Comparison of ENCODE assay signal across 12 mouse cellular contexts in genomic region chr11:5498422-5498821, GRCm38 (mm10). TPM values are rescaled to one million over a fixed set of nuclear protein-coding genes. Genes with fewer than 3 reads are reported as not detected.
DNase-seq lines count a peak whose midpoint lies in the region; ATAC-seq and TF ChIP-seq lines count a peak whose summit lies in the region.
"Had no signal": no experiment of that assay in that cellular context is flagged by ENCODE, and none has a peak within 500 bp of the region (broad histone marks: within the 10 kb centered on the region; RNA-seq: fewer than 3 reads in every experiment).

No protein-coding gene starts in this region.

- no peaks in the 10 kb centered on the region for H3K36me3 ChIP-seq in kidney, embryonic 15.5 days
- no peaks in the 10 kb centered on the region for H3K36me3 ChIP-seq in intestine, postnatal 0 days (ENCODE audit: control insufficient read depth, insufficient read depth)
- H3K36me3 ChIP-seq: forebrain, embryonic 10.5 days; limb, embryonic 15.5 days had no signal

- no peak overlapping the region for H3K4me3 ChIP-seq in kidney, embryonic 15.5 days (replicated peaks)
- no peak overlapping the region for H3K4me3 ChIP-seq in brown adipose tissue, adult 24 weeks (ENCODE audit: insufficient read depth, low read depth, low read length)
- H3K4me3 ChIP-seq in intestine, postnatal 0 days (ENCODE audit: low read depth, low read length): no peak overlapping the region
- H3K4me3 ChIP-seq in olfactory bulb, adult 2 months (ENCODE audit: insufficient read depth, low read depth, low read length): no peak overlapping the region
- H3K4me3 ChIP-seq: forebrain, embryonic 10.5 days; limb, embryonic 15.5 days had no signal

- TF ChIP-seq CTCF in intestine, postnatal 0 days (IDR thresholded peaks at IDR 0.05; ENCODE audit: low read depth): no peak
- TF ChIP-seq CTCF in olfactory bulb, adult 2 months (IDR thresholded peaks at IDR 0.05; ENCODE audit: insufficient read depth, low read depth, low read length): no peak

- no peak for DNase-seq in kidney, postnatal 4 days
- DNase-seq in adrenal gland, postnatal 10 days: no peak
- DNase-seq in testis, postnatal 14 days (ENCODE audit: low spot score): no peak
- DNase-seq: cerebellum, adult 2 months; gastrocnemius, postnatal 10 days; kidney, postnatal 25 days had no signal

- H3K4me2 ChIP-seq in kidney, embryonic 15.5 days: no peak overlapping the region
- H3K4me2 ChIP-seq in intestine, postnatal 0 days (replicated peaks; ENCODE audit: low read depth): no peak overlapping the region
- H3K4me2 ChIP-seq: limb, embryonic 15.5 days had no signal

- no peak for ATAC-seq in kidney, embryonic 15.5 days (replicated peaks; ENCODE audit: low FRiP score)
- ATAC-seq in intestine, postnatal 0 days: no peak

- H3K9ac ChIP-seq in kidney, embryonic 15.5 days: no peak overlapping the region
- no peak overlapping the region for H3K9ac ChIP-seq in intestine, postnatal 0 days (ENCODE audit: low read depth, low read length)
- H3K9ac ChIP-seq: limb, embryonic 15.5 days had no signal

- H3K27ac ChIP-seq in kidney, embryonic 15.5 days: peak overlapping the region; percentile 79; the same call in 1 of the 2 replicates
- peak overlapping the region; percentile 9 for H3K27ac ChIP-seq in brown adipose tissue, adult 24 weeks (replicated peaks; ENCODE audit: low read depth, low read length)
- H3K27ac ChIP-seq in intestine, postnatal 0 days (ENCODE audit: low read depth, low read length): peak overlapping the region; percentile 67
- 0 out of 2 replicates have a peak overlapping the region, but pooled peaks have one; percentile 6 for H3K27ac ChIP-seq in olfactory bulb, adult 2 months (ENCODE audit: insufficient read depth, low read depth, low read length)
- H3K27ac ChIP-seq: forebrain, embryonic 10.5 days; limb, embryonic 15.5 days had no signal

- H3K27me3 ChIP-seq in kidney, embryonic 15.5 days: no peaks in the 10 kb centered on the region
- no peaks in the 10 kb centered on the region for H3K27me3 ChIP-seq in intestine, postnatal 0 days (replicated peaks; ENCODE audit: control insufficient read depth, insufficient read depth, low read length)
- H3K27me3 ChIP-seq: limb, embryonic 15.5 days had no signal

- H3K9me3 ChIP-seq in kidney, embryonic 15.5 days (replicated peaks): no peaks in the 10 kb centered on the region
- no peaks in the 10 kb centered on the region for H3K9me3 ChIP-seq in intestine, postnatal 0 days (ENCODE audit: control insufficient read depth)
- H3K9me3 ChIP-seq: forebrain, embryonic 10.5 days; limb, embryonic 15.5 days had no signal

- WGBS in kidney, embryonic 15.5 days: 78% methylated on average over 9 of the region's 9 CpGs
- 52% methylated on average over 9 of the region's 9 CpGs for WGBS in intestine, postnatal 0 days
- WGBS in olfactory bulb, adult 2 months: 71% methylated on average over 9 of the region's 9 CpGs

- TF ChIP-seq POLR2A in olfactory bulb, adult 2 months (IDR thresholded peaks at IDR 0.05; ENCODE audit: insufficient read depth, low read depth, low read length): no peak

- peaks cover 14% of the 10 kb centered on the region for H3K4me1 ChIP-seq in kidney, embryonic 15.5 days
- peaks cover 4% of the 10 kb centered on the region; the same call in 1 of the 2 replicates for H3K4me1 ChIP-seq in brown adipose tissue, adult 24 weeks (ENCODE audit: control insufficient read depth, insufficient read depth, insufficient read length, low read length)
- H3K4me1 ChIP-seq in intestine, postnatal 0 days (replicated peaks; ENCODE audit: control insufficient read depth, insufficient read depth, low read length): 0 out of 2 replicates have a peak, but pooled peaks cover 6% of the 10 kb centered on the region
- H3K4me1 ChIP-seq in olfactory bulb, adult 2 months (ENCODE audit: control insufficient read depth, insufficient read depth, low read length): no peaks in the 10 kb centered on the region
- H3K4me1 ChIP-seq: limb, embryonic 15.5 days had no signal

RNA-seq across cellular contexts. Expression of gene Xbp1, which starts 22.0 kb away (rescaled TPM):
- polyA plus RNA-seq in kidney, embryonic 15.5 days (2015; fragmentation: Nextera tagmentation; extraction: Ambion mirVana): 189 and 200 TPM in 2 replicates
- polyA plus RNA-seq in brown adipose tissue, adult 24 weeks (2012; ENCODE audit: insufficient read depth, insufficient read length, missing spikeins): 47.1 and 80.4 TPM in 2 replicates
- polyA plus RNA-seq in intestine, postnatal 0 days (2015; fragmentation: Nextera tagmentation; extraction: Ambion mirVana): 141 and 150 TPM in 2 replicates
- not detected in 2 replicates for polyA plus RNA-seq in olfactory bulb, adult 2 months (2012; ENCODE audit: insufficient read depth, insufficient read length, low replicate concordance, missing spikeins)
- 100 to 1,000 TPM; 100 to 121 TPM for total RNA-seq in adrenal gland, postnatal 10 days (2021)

RNA-seq across cellular contexts. Expression of gene Ccdc117, which starts 43.6 kb away (rescaled TPM):
- polyA plus RNA-seq in kidney, embryonic 15.5 days (2015; fragmentation: Nextera tagmentation; extraction: Ambion mirVana): 18.8 and 19.7 TPM in 2 replicates
- 6.7 and 15.8 TPM in 2 replicates for polyA plus RNA-seq in brown adipose tissue, adult 24 weeks (2012; ENCODE audit: insufficient read depth, insufficient read length, missing spikeins)
- 4.7 and 6.3 TPM in 2 replicates for polyA plus RNA-seq in intestine, postnatal 0 days (2015; fragmentation: Nextera tagmentation; extraction: Ambion mirVana)
- polyA plus RNA-seq in olfactory bulb, adult 2 months (2012; ENCODE audit: insufficient read depth, insufficient read length, low replicate concordance, missing spikeins): not detected in 2 replicates
- total RNA-seq in adrenal gland, postnatal 10 days (2021): 10 to 100 TPM; 19.2 to 21.5 TPM

RNA-seq across cellular contexts. Expression of gene Znrf3, which starts 53.8 kb away (rescaled TPM):
- 17.5 and 18.2 TPM in 2 replicates for polyA plus RNA-seq in kidney, embryonic 15.5 days (2015; fragmentation: Nextera tagmentation; extraction: Ambion mirVana)
- 2.9 and 4.5 TPM in 2 replicates for polyA plus RNA-seq in brown adipose tissue, adult 24 weeks (2012; ENCODE audit: insufficient read depth, insufficient read length, missing spikeins)
- 3.2 and 3.5 TPM in 2 replicates for polyA plus RNA-seq in intestine, postnatal 0 days (2015; fragmentation: Nextera tagmentation; extraction: Ambion mirVana)
- not detected in 2 replicates for polyA plus RNA-seq in olfactory bulb, adult 2 months (2012; ENCODE audit: insufficient read depth, insufficient read length, low replicate concordance, missing spikeins)
- 10 to 100 TPM; 23.9 to 29.3 TPM for total RNA-seq in adrenal gland, postnatal 10 days (2021)

Comparison
In these comparisons a context has a peak if more than half of its experiments do, and no peak if none do; other contexts are left out.
1. H3K27ac ChIP-seq: peak in every context shown above with its lines; median percentile 79 in kidney, embryonic 15.5 days; 67 in intestine, postnatal 0 days; 9 in brown adipose tissue, adult 24 weeks; 6 in olfactory bulb, adult 2 months.